Mouse (Mus musculus): Measurements from ENCODE around the gene Tmem150a. TPM values are rescaled to one million over a fixed set of nuclear protein-coding genes. Genes with fewer than 3 reads are reported as not detected.

Tmem150a gene
- total and polyA plus RNA-seq, 2 experiments from 2014 or later, result 17.2 to 24.3 TPM

DNA sequence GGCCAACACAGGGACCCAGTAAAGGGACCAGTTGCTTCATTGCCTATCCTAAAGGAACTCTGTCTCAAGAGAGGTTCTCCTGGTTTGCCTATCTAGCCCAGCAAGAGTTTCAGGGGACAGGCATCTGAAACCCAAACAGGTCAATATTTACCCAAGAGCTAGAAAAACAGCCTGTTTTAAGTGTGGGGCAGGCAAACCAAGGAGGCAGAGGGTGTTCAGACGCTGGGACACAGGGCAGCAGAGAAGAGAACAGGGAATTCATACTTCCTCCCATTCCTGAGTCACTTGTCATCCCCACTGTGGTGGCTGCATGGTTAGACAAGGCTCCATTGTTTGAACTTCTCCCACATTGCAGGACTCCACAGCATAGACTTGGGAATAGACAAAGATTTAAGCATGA is 16.3 kb downstream of the Tmem150a start:
- H3K9ac ChIP-seq, result no peak overlapping the region
- DNase-seq (no peak), ATAC-seq (no peak)
- no peaks in the 10 kb centered on the region for H3K9me3 ChIP-seq (ENCODE audit: low read length)
- WGBS, result 34% methylated on average over 1 of the region's 1 CpGs
- H3K4me1 ChIP-seq (ENCODE audit: insufficient read depth), result no peaks in the 10 kb centered on the region
- H3K36me3 ChIP-seq (ENCODE audit: insufficient read depth), result no peaks in the 10 kb centered on the region
- H3K4me2 ChIP-seq (ENCODE audit: low read depth), result no peak overlapping the region
- no peak overlapping the region for H3K4me3 ChIP-seq (ENCODE audit: low read depth, low read length)
- H3K27me3 ChIP-seq (ENCODE audit: insufficient read depth, low read length), result no peaks in the 10 kb centered on the region
- TF ChIP-seq CTCF (IDR thresholded peaks at IDR 0.05; ENCODE audit: low read depth), result no peak
- H3K27ac ChIP-seq (ENCODE audit: low read depth, low read length), result no peak overlapping the region

DNA sequence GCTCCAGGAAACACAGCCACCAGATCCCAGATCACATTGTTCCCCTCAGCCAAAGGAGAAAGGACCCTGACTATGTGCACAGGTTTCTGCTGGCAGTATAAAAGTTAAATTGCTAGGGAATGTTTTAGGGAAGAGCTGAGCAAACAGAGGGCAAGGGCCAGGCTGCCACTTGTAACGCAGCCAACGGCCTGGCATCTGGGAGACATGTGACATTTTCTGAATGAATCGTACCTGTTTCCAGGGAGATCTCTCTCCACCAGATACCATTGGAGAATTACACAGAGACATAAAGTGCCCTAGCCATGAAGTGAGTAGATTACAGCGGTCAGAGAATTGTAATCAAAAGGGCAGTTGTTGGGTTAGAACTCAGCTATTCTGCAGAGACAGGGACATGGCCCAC is 17.9 kb downstream of the Tmem150a start:
- H3K4me1 ChIP-seq (ENCODE audit: insufficient read depth), result no peaks in the 10 kb centered on the region
- no peaks in the 10 kb centered on the region for H3K27me3 ChIP-seq (ENCODE audit: insufficient read depth, low read length)
- no peaks in the 10 kb centered on the region for H3K36me3 ChIP-seq (ENCODE audit: insufficient read depth)
- H3K4me2 ChIP-seq (ENCODE audit: low read depth), result no peak overlapping the region
- ATAC-seq (no peak), DNase-seq (no peak)
- WGBS, result 82% methylated on average over 4 of the region's 4 CpGs
- H3K4me3 ChIP-seq (ENCODE audit: low read depth, low read length), result no peak overlapping the region
- no peak for TF ChIP-seq CTCF (IDR thresholded peaks at IDR 0.05; ENCODE audit: low read depth)
- no peak overlapping the region for H3K9ac ChIP-seq
- no peaks in the 10 kb centered on the region for H3K9me3 ChIP-seq (ENCODE audit: low read length)
- H3K27ac ChIP-seq (ENCODE audit: low read depth, low read length), result no peak overlapping the region

DNA sequence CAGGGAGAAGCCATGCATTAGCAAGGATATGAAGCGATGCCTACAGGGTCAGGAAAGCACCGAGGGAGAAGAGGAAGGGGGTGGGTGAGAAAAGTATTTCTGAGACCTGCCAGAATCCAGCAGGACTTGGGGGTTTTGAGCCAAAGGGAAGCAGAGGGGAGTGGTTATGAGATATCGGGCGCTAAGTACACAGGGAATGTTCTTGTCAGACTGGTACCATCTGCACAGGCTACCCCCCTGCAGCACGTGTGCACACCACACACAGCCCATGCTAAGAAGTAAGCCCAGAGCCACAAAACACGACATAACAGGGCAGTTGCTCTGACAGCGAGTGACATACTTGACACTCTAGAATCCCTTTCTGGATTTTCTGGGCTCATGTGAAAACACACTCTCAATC is 19.0 kb downstream of the Tmem150a start:
- TF ChIP-seq CTCF (IDR thresholded peaks at IDR 0.05; ENCODE audit: low read depth), result no peak
- Histone ChIP-seq H3K27ac (ENCODE audit: low read depth, low read length) (no peak overlapping the region), H3K36me3 (ENCODE audit: insufficient read depth) (no peaks in the 10 kb centered on the region), H3K4me3 (ENCODE audit: low read depth, low read length) (no peak overlapping the region), H3K9me3 (ENCODE audit: low read length) (no peaks in the 10 kb centered on the region), H3K4me1 (ENCODE audit: insufficient read depth) (no peaks in the 10 kb centered on the region), H3K4me2 (ENCODE audit: low read depth) (no peak overlapping the region), H3K9ac (no peak overlapping the region), H3K27me3 (ENCODE audit: insufficient read depth, low read length) (no peaks in the 10 kb centered on the region)
- DNase-seq, result no peak
- no peak for ATAC-seq
- 68% methylated on average over 7 of the region's 7 CpGs for WGBS

DNA sequence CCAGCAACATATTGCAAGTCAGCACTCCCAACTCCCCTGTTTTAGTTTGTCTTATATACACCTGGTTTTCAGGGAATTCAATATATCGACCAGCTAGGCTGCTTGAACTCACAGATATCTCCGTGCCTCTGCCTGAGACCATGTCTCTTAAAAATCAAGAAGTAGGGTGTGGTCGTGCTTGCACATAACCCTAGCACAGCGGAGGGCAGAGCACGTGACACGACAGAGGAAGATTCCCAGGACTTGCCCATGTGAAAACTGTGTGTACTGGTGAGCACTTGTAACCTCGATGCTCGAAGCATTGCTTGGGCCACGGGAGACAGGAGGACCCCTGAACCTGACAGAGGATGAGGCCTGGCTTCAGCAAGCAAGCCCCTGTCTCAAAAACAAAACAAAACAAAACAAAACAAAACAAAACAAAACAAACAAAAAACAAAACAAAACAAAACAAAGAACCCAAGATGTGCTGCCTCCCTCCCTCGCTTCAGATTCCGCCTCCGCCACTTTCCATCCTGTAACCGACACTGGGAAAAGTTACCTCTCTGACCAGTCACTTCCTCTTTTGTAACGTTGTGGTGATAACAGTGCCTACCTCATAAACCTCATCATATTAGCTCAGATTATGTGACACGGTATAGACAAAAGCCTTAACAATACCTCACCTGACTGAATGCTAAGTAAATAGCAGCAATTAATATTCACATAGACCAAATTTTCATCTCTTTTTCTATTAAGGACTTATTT is 19.7 kb downstream of the Tmem150a start:
- DNase-seq, result no peak
- Histone ChIP-seq H3K27ac (ENCODE audit: low read depth, low read length) (no peak overlapping the region), H3K4me1 (ENCODE audit: insufficient read depth) (no peaks in the 10 kb centered on the region), H3K36me3 (ENCODE audit: insufficient read depth) (no peaks in the 10 kb centered on the region), H3K27me3 (ENCODE audit: insufficient read depth, low read length) (no peaks in the 10 kb centered on the region), H3K9me3 (ENCODE audit: low read length) (no peaks in the 10 kb centered on the region), H3K4me2 (ENCODE audit: low read depth) (no peak overlapping the region), H3K4me3 (ENCODE audit: low read depth, low read length) (no peak overlapping the region), H3K9ac (no peak overlapping the region)
- ATAC-seq, result no peak
- no peak for TF ChIP-seq CTCF (IDR thresholded peaks at IDR 0.05; ENCODE audit: low read depth)
- WGBS, result 81% methylated on average over 15 of the region's 15 CpGs

DNA sequence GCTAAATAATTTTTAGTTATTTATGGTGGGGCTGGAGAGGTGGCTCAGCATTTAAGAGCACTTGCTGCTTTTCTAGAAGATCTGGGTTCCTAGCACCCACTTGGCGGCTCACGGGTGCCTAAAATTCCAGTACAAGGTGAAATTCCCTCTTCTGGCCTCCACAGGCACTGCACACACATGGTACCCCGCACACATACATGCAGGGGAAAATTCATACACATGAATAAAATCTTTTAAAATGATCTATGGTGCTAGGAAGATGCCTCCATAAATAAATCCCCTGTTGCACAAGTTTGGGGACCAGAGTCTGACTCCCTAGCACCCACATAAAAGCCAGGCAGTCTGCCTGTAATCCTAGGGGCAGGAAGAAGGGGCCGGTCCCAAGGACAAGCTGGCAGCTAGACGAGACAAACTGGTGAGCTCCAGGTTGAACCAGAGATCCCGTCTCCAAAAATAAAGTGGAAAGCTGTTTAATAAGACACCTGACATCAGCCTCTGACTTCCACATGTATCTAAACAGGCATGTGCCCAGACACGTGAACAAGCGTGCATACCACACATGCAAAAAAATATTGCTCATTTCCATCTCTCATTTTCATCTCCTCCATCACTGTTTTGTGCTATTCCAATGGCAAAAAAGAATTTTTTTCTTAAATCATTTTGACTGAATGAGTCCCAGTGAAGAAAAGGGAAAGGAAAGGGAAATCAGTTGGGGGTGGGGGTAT is 23.4 kb downstream of the Tmem150a start:
- H3K27ac ChIP-seq (ENCODE audit: low read depth, low read length), result no peak overlapping the region
- ATAC-seq (no peak), DNase-seq (no peak)
- H3K9ac ChIP-seq, result no peak overlapping the region
- no peak overlapping the region for H3K4me2 ChIP-seq (ENCODE audit: low read depth)
- no peak overlapping the region for H3K4me3 ChIP-seq (ENCODE audit: low read depth, low read length)
- no peak for TF ChIP-seq CTCF (IDR thresholded peaks at IDR 0.05; ENCODE audit: low read depth)
- no peaks in the 10 kb centered on the region for H3K9me3 ChIP-seq (ENCODE audit: low read length)
- H3K4me1 ChIP-seq (ENCODE audit: insufficient read depth), result no peaks in the 10 kb centered on the region
- H3K36me3 ChIP-seq (ENCODE audit: insufficient read depth), result no peaks in the 10 kb centered on the region
- 86% methylated on average over 8 of the region's 8 CpGs for WGBS
- no peaks in the 10 kb centered on the region for H3K27me3 ChIP-seq (ENCODE audit: insufficient read depth, low read length)

DNA sequence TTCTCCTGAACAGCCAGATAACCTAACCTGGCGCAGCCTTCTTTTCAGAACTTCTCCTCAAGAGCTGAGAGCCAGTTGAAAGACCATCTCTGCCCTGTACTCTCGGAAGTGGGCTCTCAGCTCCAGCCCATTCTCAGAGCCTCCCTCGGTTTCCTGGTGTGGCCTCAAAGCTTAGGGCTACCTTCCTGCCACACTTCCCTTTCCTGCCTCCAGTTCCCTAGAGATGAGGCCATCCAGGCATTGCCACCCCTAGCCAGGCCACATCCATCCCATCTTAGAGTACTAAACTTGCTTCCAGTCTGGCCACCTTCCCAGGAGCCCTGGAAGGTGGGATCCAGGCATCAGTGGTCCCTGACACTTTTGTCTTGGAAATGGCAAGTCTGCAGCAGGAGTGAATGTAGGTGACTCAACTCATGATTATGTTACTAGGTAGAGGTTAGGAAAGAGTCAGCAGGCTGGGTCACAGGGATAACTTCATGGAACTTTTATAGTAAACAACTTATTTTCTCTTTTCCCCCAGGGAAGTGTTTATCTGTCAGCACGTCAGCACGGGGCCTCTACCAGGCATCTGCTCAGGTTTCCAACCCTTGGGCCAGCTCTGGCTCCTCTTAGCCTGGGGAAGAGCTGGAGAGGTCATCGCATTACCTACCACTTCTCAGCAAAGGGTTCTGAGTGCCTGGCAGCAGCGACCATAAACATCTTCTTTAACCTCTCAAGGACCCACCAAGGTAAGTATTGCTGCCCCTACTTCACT is 24.3 kb downstream of the Tmem150a start:
- Histone ChIP-seq H3K27me3 (ENCODE audit: insufficient read depth, low read length) (no peaks in the 10 kb centered on the region), H3K9ac (0 out of 2 replicates have a peak overlapping the region, but pooled peaks have one; percentile 14), H3K36me3 (ENCODE audit: insufficient read depth) (no peaks in the 10 kb centered on the region), H3K4me1 (ENCODE audit: insufficient read depth) (no peaks in the 10 kb centered on the region), H3K4me2 (ENCODE audit: low read depth) (peak overlapping the region; percentile 49), H3K9me3 (ENCODE audit: low read length) (no peaks in the 10 kb centered on the region), H3K4me3 (ENCODE audit: low read depth, low read length) (peak overlapping the region; percentile 34), H3K27ac (ENCODE audit: low read depth, low read length) (no peak overlapping the region)
- TF ChIP-seq CTCF (IDR thresholded peaks at IDR 0.05; ENCODE audit: low read depth), result no peak
- 48% methylated on average over 7 of the region's 7 CpGs for WGBS
- ATAC-seq (no peak), DNase-seq (no peak)

Measured in forebrain, postnatal 0 days (tissue).